Mouse (Mus musculus): ENCODE results near the gene Ssbp3.

The Ssbp3 gene

GRCm38 (mm10) chr4:107051889-107052288 lies 141.4 kb downstream of the Ssbp3 start:
- no peak for DNase-seq (ENCODE audit: low read depth)

GRCm38 (mm10) chr4:107052962-107053553 lies 142.6 kb downstream of the Ssbp3 start:
- no peak for DNase-seq (ENCODE audit: low read depth)

- DNase-seq (ENCODE audit: low read depth), result no peak
Observed at GRCm38 (mm10) chr4:107056088-107056487, 145.6 kb downstream of the Ssbp3 start.

GRCm38 (mm10) chr4:107058346-107058745 lies 147.8 kb downstream of the Ssbp3 start:
- no peak for DNase-seq (ENCODE audit: low read depth)

- DNase-seq (ENCODE audit: low read depth), result no peak
Observed at GRCm38 (mm10) chr4:107058781-107059180, 148.3 kb downstream of the Ssbp3 start.

GRCm38 (mm10) chr4:107061560-107061959 lies 151.1 kb downstream of the Ssbp3 start:
- no peak for DNase-seq (ENCODE audit: low read depth)

- DNase-seq (ENCODE audit: low read depth), result no peak
Observed at GRCm38 (mm10) chr4:107063214-107063613, 152.7 kb downstream of the Ssbp3 start.

GRCm38 (mm10) chr4:107064394-107065098 lies 154.0 kb downstream of the Ssbp3 start:
- DNase-seq (ENCODE audit: low read depth), result no peak

- peak; percentile 99 for DNase-seq (ENCODE audit: low read depth)
Observed at GRCm38 (mm10) chr4:107066252-107067124, 156.0 kb downstream of the Ssbp3 start, which contains the start of the genes Mrpl37 and Cyb5rl. Gene Mrpl37 (minus strand): TSS chr4:107066868. Gene Cyb5rl (plus strand): TSS chr4:107066988.

- no peak for DNase-seq (ENCODE audit: low read depth)
Observed at GRCm38 (mm10) chr4:107067151-107067840, 156.8 kb downstream of the Ssbp3 start.

- no peak for DNase-seq (ENCODE audit: low read depth)
Observed at GRCm38 (mm10) chr4:107072343-107072742, 161.8 kb downstream of the Ssbp3 start.

- no peak for DNase-seq (ENCODE audit: low read depth)
Observed at GRCm38 (mm10) chr4:107075456-107075855, 165.0 kb downstream of the Ssbp3 start.

GRCm38 (mm10) chr4:107078894-107079293 lies 168.4 kb downstream of the Ssbp3 start:
- DNase-seq (ENCODE audit: low read depth), result no peak

GRCm38 (mm10) chr4:107079716-107080115 lies 169.2 kb downstream of the Ssbp3 start:
- no peak for DNase-seq (ENCODE audit: low read depth)

- DNase-seq (ENCODE audit: low read depth), result no peak
Observed at GRCm38 (mm10) chr4:107082185-107082584, 171.7 kb downstream of the Ssbp3 start.

- no peak for DNase-seq (ENCODE audit: low read depth)
Observed at GRCm38 (mm10) chr4:107083126-107083525, 172.6 kb downstream of the Ssbp3 start.

GRCm38 (mm10) chr4:107084343-107084742 lies 173.8 kb downstream of the Ssbp3 start:
- DNase-seq (ENCODE audit: low read depth), result no peak

- no peak for DNase-seq (ENCODE audit: low read depth)
Observed at GRCm38 (mm10) chr4:107084858-107085257, 174.4 kb downstream of the Ssbp3 start.

GRCm38 (mm10) chr4:107091696-107092095 lies 181.2 kb downstream of the Ssbp3 start:
- no peak for DNase-seq (ENCODE audit: low read depth)

GRCm38 (mm10) chr4:107094484-107095187 lies 184.1 kb downstream of the Ssbp3 start:
- peak; percentile 10 for DNase-seq (ENCODE audit: low read depth)

GRCm38 (mm10) chr4:107096043-107096442 lies 185.5 kb downstream of the Ssbp3 start:
- DNase-seq (ENCODE audit: low read depth), result no peak

Measured in induced T-regulatory cell, adult 2 months (primary cell).